Mouse (Mus musculus): ENCODE results near the gene Gata5. TPM values are rescaled to one million over a fixed set of nuclear protein-coding genes. Genes with fewer than 3 reads are reported as not detected.
A peak's percentile ranks its signal among the peaks of the same experiment; 100 is the strongest.

The Gata5 gene
- polyA plus RNA-seq, 1 experiment from 2014 or later: not detected

GRCm38 (mm10) chr2:180289440-180290108, 44.9 kb downstream of the Gata5 start, which contains the start of gene Rbbp8nl:
Gene Rbbp8nl (minus strand): TSS chr2:180289879.
- Histone ChIP-seq H3K27ac (replicated peaks; ENCODE audit: low read depth, low read length) (no peak within 1 kb of the TSS), H3K4me1 (ENCODE audit: control insufficient read depth, insufficient read depth, low read length) (no peaks in the 10 kb centered on the region), H3K36me3 (ENCODE audit: control insufficient read depth, insufficient read depth, low read length) (no peaks in the 10 kb centered on the region), H3K4me2 (ENCODE audit: low read length) (no peak within 1 kb of the TSS), H3K4me3 (replicated peaks; ENCODE audit: low read depth, low read length) (no peak within 1 kb of the TSS), H3K27me3 (ENCODE audit: control insufficient read depth, insufficient read depth, low read length) (no peaks in the 10 kb centered on the region), H3K9me3 (ENCODE audit: control insufficient read depth, low read length) (no peaks in the 10 kb centered on the region), H3K9ac (replicated peaks; ENCODE audit: low read length) (no peak within 1 kb of the TSS)
- ATAC-seq (ENCODE audit: low FRiP score, low TSS enrichment) (no peak), DNase-seq (no peak)
- 40% methylated on average over 16 of the region's 16 CpGs for WGBS

GRCm38 (mm10) chr2:180288966-180289365, 45.5 kb downstream of the Gata5 start:
- ATAC-seq (ENCODE audit: low FRiP score, low TSS enrichment): no peak
- 61% methylated on average over 11 of the region's 11 CpGs for WGBS

GRCm38 (mm10) chr2:180279321-180279720, 55.2 kb downstream of the Gata5 start:
- ATAC-seq (ENCODE audit: low FRiP score, low TSS enrichment) (no peak), DNase-seq (no peak)
- no peaks in the 10 kb centered on the region for H3K27me3 ChIP-seq (ENCODE audit: control insufficient read depth, insufficient read depth, low read length)
- no peak overlapping the region for H3K4me2 ChIP-seq (ENCODE audit: low read length)
- WGBS: 79% methylated on average over 8 of the region's 8 CpGs
- H3K36me3 ChIP-seq (ENCODE audit: control insufficient read depth, insufficient read depth, low read length): no peaks in the 10 kb centered on the region
- no peak overlapping the region for H3K9ac ChIP-seq (replicated peaks; ENCODE audit: low read length)
- no peaks in the 10 kb centered on the region for H3K9me3 ChIP-seq (ENCODE audit: control insufficient read depth, low read length)
- no peaks in the 10 kb centered on the region for H3K4me1 ChIP-seq (ENCODE audit: control insufficient read depth, insufficient read depth, low read length)
- no peak overlapping the region for H3K27ac ChIP-seq (replicated peaks; ENCODE audit: low read depth, low read length)
- no peak overlapping the region for H3K4me3 ChIP-seq (replicated peaks; ENCODE audit: low read depth, low read length)

More at GRCm38 (mm10) chr2:180288966-180289365, 45.5 kb downstream of the Gata5 start:
- Histone ChIP-seq H3K9me3 (ENCODE audit: control insufficient read depth, low read length) (no peaks in the 10 kb centered on the region), H3K36me3 (ENCODE audit: control insufficient read depth, insufficient read depth, low read length) (no peaks in the 10 kb centered on the region), H3K4me1 (ENCODE audit: control insufficient read depth, insufficient read depth, low read length) (no peaks in the 10 kb centered on the region), H3K4me3 (replicated peaks; ENCODE audit: low read depth, low read length) (no peak overlapping the region), H3K27me3 (ENCODE audit: control insufficient read depth, insufficient read depth, low read length) (no peaks in the 10 kb centered on the region), H3K4me2 (ENCODE audit: low read length) (no peak overlapping the region), H3K9ac (replicated peaks; ENCODE audit: low read length) (no peak overlapping the region), H3K27ac (replicated peaks; ENCODE audit: low read depth, low read length) (no peak overlapping the region)
- DNase-seq: no peak

- Histone ChIP-seq H3K9me3 (ENCODE audit: control insufficient read depth, low read length) (no peaks in the 10 kb centered on the region), H3K27me3 (ENCODE audit: control insufficient read depth, insufficient read depth, low read length) (no peaks in the 10 kb centered on the region), H3K4me3 (replicated peaks; ENCODE audit: low read depth, low read length) (no peak overlapping the region), H3K4me1 (ENCODE audit: control insufficient read depth, insufficient read depth, low read length) (no peaks in the 10 kb centered on the region; the same call in 1 of the 2 replicates), H3K4me2 (ENCODE audit: low read length) (no peak overlapping the region), H3K9ac (replicated peaks; ENCODE audit: low read length) (no peak overlapping the region), H3K27ac (replicated peaks; ENCODE audit: low read depth, low read length) (no peak overlapping the region), H3K36me3 (ENCODE audit: control insufficient read depth, insufficient read depth, low read length) (no peaks in the 10 kb centered on the region)
- WGBS: 76% methylated on average over 8 of the region's 8 CpGs
- no peak for DNase-seq
- no peak for ATAC-seq (ENCODE audit: low FRiP score, low TSS enrichment)
Observed at GRCm38 (mm10) chr2:180277773-180278320, 56.7 kb downstream of the Gata5 start.

GRCm38 (mm10) chr2:180276851-180277259, 57.6 kb downstream of the Gata5 start:
- Histone ChIP-seq H3K36me3 (ENCODE audit: control insufficient read depth, insufficient read depth, low read length) (no peaks in the 10 kb centered on the region), H3K9me3 (ENCODE audit: control insufficient read depth, low read length) (no peaks in the 10 kb centered on the region), H3K4me3 (replicated peaks; ENCODE audit: low read depth, low read length) (no peak overlapping the region), H3K4me1 (ENCODE audit: control insufficient read depth, insufficient read depth, low read length) (peaks cover 10% of the 10 kb centered on the region), H3K27ac (replicated peaks; ENCODE audit: low read depth, low read length) (no peak overlapping the region), H3K4me2 (ENCODE audit: low read length) (no peak overlapping the region), H3K9ac (replicated peaks; ENCODE audit: low read length) (no peak overlapping the region), H3K27me3 (ENCODE audit: control insufficient read depth, insufficient read depth, low read length) (no peaks in the 10 kb centered on the region)
- 75% methylated on average over 8 of the region's 8 CpGs for WGBS
- no peak for ATAC-seq (ENCODE audit: low FRiP score, low TSS enrichment)
- DNase-seq: no peak

GRCm38 (mm10) chr2:180276385-180276784, 58.1 kb downstream of the Gata5 start:
- no peak for ATAC-seq (ENCODE audit: low FRiP score, low TSS enrichment)
- peaks cover 14% of the 10 kb centered on the region for H3K4me1 ChIP-seq (ENCODE audit: control insufficient read depth, insufficient read depth, low read length)
- H3K36me3 ChIP-seq (ENCODE audit: control insufficient read depth, insufficient read depth, low read length): no peaks in the 10 kb centered on the region
- 37% methylated on average over 4 of the region's 4 CpGs for WGBS
- H3K9me3 ChIP-seq (ENCODE audit: control insufficient read depth, low read length): no peaks in the 10 kb centered on the region
- H3K9ac ChIP-seq (replicated peaks; ENCODE audit: low read length): no peak overlapping the region
- H3K4me2 ChIP-seq (ENCODE audit: low read length): no peak overlapping the region
- no peaks in the 10 kb centered on the region for H3K27me3 ChIP-seq (ENCODE audit: control insufficient read depth, insufficient read depth, low read length)
- no peak overlapping the region for H3K4me3 ChIP-seq (replicated peaks; ENCODE audit: low read depth, low read length)
- H3K27ac ChIP-seq (replicated peaks; ENCODE audit: low read depth, low read length): no peak overlapping the region
- DNase-seq: no peak

GRCm38 (mm10) chr2:180275836-180276235, 58.7 kb downstream of the Gata5 start:
- H3K9ac ChIP-seq (replicated peaks; ENCODE audit: low read length): no peak overlapping the region
- DNase-seq: peak; percentile 92
- peaks cover 14% of the 10 kb centered on the region for H3K4me1 ChIP-seq (ENCODE audit: control insufficient read depth, insufficient read depth, low read length)
- under 1% methylated on average over 8 of the region's 8 CpGs for WGBS
- no peak for ATAC-seq (ENCODE audit: low FRiP score, low TSS enrichment)
- no peaks in the 10 kb centered on the region for H3K27me3 ChIP-seq (ENCODE audit: control insufficient read depth, insufficient read depth, low read length)
- H3K4me3 ChIP-seq (replicated peaks; ENCODE audit: low read depth, low read length): no peak overlapping the region
- no peaks in the 10 kb centered on the region for H3K36me3 ChIP-seq (ENCODE audit: control insufficient read depth, insufficient read depth, low read length)
- no peak overlapping the region for H3K27ac ChIP-seq (replicated peaks; ENCODE audit: low read depth, low read length)
- H3K9me3 ChIP-seq (ENCODE audit: control insufficient read depth, low read length): no peaks in the 10 kb centered on the region
- 0 out of 2 replicates have a peak overlapping the region, but pooled peaks have one; percentile 19 for H3K4me2 ChIP-seq (ENCODE audit: low read length)

Data from midbrain, embryonic 14.5 days (tissue).